Mouse (Mus musculus): Measurements from ENCODE around the gene Eno3. TPM values are rescaled to one million over a fixed set of nuclear protein-coding genes. Genes with fewer than 3 reads are reported as not detected.
A peak's percentile ranks its signal among the peaks of the same experiment; 100 is the strongest.

The Eno3 gene
- polyA plus RNA-seq, 1 experiment: 1,792 TPM

- Histone ChIP-seq H3K79me2 (ENCODE audit: control insufficient read depth, insufficient read depth) (peaks cover 28% of the 10 kb centered on the region), H3K4me3 (peak overlapping the region; percentile 96), H3K4me2 (ENCODE audit: low read depth) (peak overlapping the region; percentile 96), H3K27me3 (ENCODE audit: control insufficient read depth, insufficient read depth, insufficient read length) (no peaks in the 10 kb centered on the region), H3ac (ENCODE audit: control insufficient read depth, insufficient read length) (no peak overlapping the region), H3K36me3 (ENCODE audit: control insufficient read depth, insufficient read depth) (peaks cover 36% of the 10 kb centered on the region)
- TF ChIP-seq SRF (IDR thresholded peaks at IDR 0.05; ENCODE audit: control insufficient read depth, insufficient read length, low read depth): no peak
- no peak for TF ChIP-seq USF1 (IDR thresholded peaks at IDR 0.05; ENCODE audit: low read depth)
- TF ChIP-seq REST (IDR thresholded peaks at IDR 0.05; ENCODE audit: insufficient read depth, insufficient read length): no peak
- TF ChIP-seq POLR2AphosphoS2 (IDR thresholded peaks at IDR 0.05; ENCODE audit: insufficient read length, low read depth): no peak
- TF ChIP-seq MAX (IDR thresholded peaks at IDR 0.05; ENCODE audit: low read depth): no peak
- no peak for TF ChIP-seq MYOG (IDR thresholded peaks at IDR 0.05; ENCODE audit: control insufficient read depth in 1 of 3, insufficient read depth in 1 of 3, insufficient read length in 2 of 3, low read depth in 2 of 3)
- TF ChIP-seq MYOD1 (IDR thresholded peaks at IDR 0.05; ENCODE audit: control insufficient read depth in 1 of 3, insufficient read length in 2 of 3, low read depth in 2 of 3): no peak
- no peak for TF ChIP-seq E2F4 (IDR thresholded peaks at IDR 0.05; ENCODE audit: insufficient read depth)
- no peak for TF ChIP-seq CEBPB (IDR thresholded peaks at IDR 0.05; ENCODE audit: insufficient read depth, poor library complexity, severe bottlenecking)
- TF ChIP-seq TCF12 (IDR thresholded peaks at IDR 0.05; ENCODE audit: insufficient read depth, poor library complexity, severe bottlenecking): no peak
- TF ChIP-seq TCF3 (IDR thresholded peaks at IDR 0.05; ENCODE audit: insufficient read length, low read depth): no peak
- no peak for TF ChIP-seq POLR2A (IDR thresholded peaks at IDR 0.05; ENCODE audit: insufficient read length, low read depth)
These were observed 45.2 kb downstream of the Eno3 start for GRCm38 (mm10) chr11:70701984-70702733.

DNA sequence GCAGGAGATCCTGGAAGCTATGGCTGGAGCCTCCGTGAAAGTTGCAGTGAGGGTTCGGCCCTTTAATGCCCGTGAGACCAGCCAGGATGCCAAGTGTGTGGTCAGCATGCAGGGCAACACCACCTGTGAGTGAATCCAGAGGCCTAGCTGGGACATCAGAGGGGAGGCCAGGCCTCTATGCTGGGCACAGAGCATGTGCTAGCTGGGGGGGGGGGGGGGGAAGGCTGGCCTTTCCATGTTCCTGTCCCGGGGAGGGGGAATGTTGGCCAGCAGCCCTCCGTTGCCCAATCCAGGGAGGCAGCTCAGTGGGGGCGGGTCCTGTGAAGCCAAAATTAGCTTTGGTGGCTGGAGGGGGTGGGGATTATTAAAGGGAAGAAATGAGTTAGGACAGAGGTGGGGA, 45.8 kb downstream of the Eno3 start:
- Histone ChIP-seq H3K36me3 (ENCODE audit: control insufficient read depth, insufficient read depth) (peaks cover 42% of the 10 kb centered on the region), H3K27me3 (ENCODE audit: control insufficient read depth, insufficient read depth, insufficient read length) (no peaks in the 10 kb centered on the region), H3ac (ENCODE audit: control insufficient read depth, insufficient read length) (no peak overlapping the region), H3K4me3 (no peak overlapping the region), H3K4me2 (ENCODE audit: low read depth) (peak overlapping the region; percentile 96), H3K79me2 (ENCODE audit: control insufficient read depth, insufficient read depth) (peaks cover 28% of the 10 kb centered on the region)
- TF ChIP-seq POLR2A (IDR thresholded peaks at IDR 0.05; ENCODE audit: insufficient read length, low read depth) (no peak), SRF (IDR thresholded peaks at IDR 0.05; ENCODE audit: control insufficient read depth, insufficient read length, low read depth) (no peak), E2F4 (IDR thresholded peaks at IDR 0.05; ENCODE audit: insufficient read depth) (no peak), MYOD1 (IDR thresholded peaks at IDR 0.05; ENCODE audit: control insufficient read depth in 1 of 3, insufficient read length in 2 of 3, low read depth in 2 of 3) (peak in 1 of 3 experiments; percentile 33), TCF3 (IDR thresholded peaks at IDR 0.05; ENCODE audit: insufficient read length, low read depth) (no peak), REST (IDR thresholded peaks at IDR 0.05; ENCODE audit: insufficient read depth, insufficient read length) (no peak), CEBPB (IDR thresholded peaks at IDR 0.05; ENCODE audit: insufficient read depth, poor library complexity, severe bottlenecking) (no peak)

GRCm38 (mm10) chr11:70706127-70706526, 49.1 kb downstream of the Eno3 start:
- no peak overlapping the region for H3ac ChIP-seq (ENCODE audit: control insufficient read depth, insufficient read length)
- no peaks in the 10 kb centered on the region for H3K27me3 ChIP-seq (ENCODE audit: control insufficient read depth, insufficient read depth, insufficient read length)
- H3K4me2 ChIP-seq (ENCODE audit: low read depth): no peak overlapping the region
- peaks cover 23% of the 10 kb centered on the region for H3K79me2 ChIP-seq (ENCODE audit: control insufficient read depth, insufficient read depth)
- peaks cover 64% of the 10 kb centered on the region for H3K36me3 ChIP-seq (ENCODE audit: control insufficient read depth, insufficient read depth)
- H3K4me3 ChIP-seq: no peak overlapping the region
- TF ChIP-seq POLR2AphosphoS2 (IDR thresholded peaks at IDR 0.05; ENCODE audit: insufficient read length, low read depth): no peak
- TF ChIP-seq MYOD1 (IDR thresholded peaks at IDR 0.05; ENCODE audit: control insufficient read depth in 1 of 3, insufficient read length in 2 of 3, low read depth in 2 of 3): no peak
- no peak for TF ChIP-seq SRF (IDR thresholded peaks at IDR 0.05; ENCODE audit: control insufficient read depth, insufficient read length, low read depth)
- no peak for TF ChIP-seq POLR2A (IDR thresholded peaks at IDR 0.05; ENCODE audit: insufficient read length, low read depth)
- no peak for TF ChIP-seq E2F4 (IDR thresholded peaks at IDR 0.05; ENCODE audit: insufficient read depth)
- no peak for TF ChIP-seq MAX (IDR thresholded peaks at IDR 0.05; ENCODE audit: low read depth)
- no peak for TF ChIP-seq REST (IDR thresholded peaks at IDR 0.05; ENCODE audit: insufficient read depth, insufficient read length)
- no peak for TF ChIP-seq TCF3 (IDR thresholded peaks at IDR 0.05; ENCODE audit: insufficient read length, low read depth)

DNA sequence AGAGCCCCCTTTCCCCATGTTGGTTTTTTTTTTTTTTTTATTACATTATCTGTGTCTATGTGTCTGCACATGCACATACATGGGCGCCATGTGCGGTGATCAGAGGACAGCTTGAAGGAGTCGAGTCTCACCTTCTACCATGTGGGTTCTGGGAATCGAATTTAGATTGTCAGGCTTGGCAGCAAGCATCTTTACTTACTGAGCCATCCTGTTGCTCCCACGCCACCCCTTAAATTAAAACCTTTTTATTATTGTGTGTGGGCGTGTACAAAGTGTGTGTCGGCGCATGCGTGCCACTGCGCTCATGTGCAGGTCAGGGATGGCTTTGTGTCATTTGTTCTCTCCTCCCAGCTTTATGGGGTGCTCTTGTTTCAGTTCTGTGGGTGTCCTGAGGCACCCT, 54.0 kb downstream of the Eno3 start:
- no peak for TF ChIP-seq POLR2AphosphoS2 (IDR thresholded peaks at IDR 0.05; ENCODE audit: insufficient read length, low read depth)
- no peak for TF ChIP-seq TCF12 (IDR thresholded peaks at IDR 0.05; ENCODE audit: insufficient read depth, poor library complexity, severe bottlenecking)
- TF ChIP-seq MYOD1 (IDR thresholded peaks at IDR 0.05; ENCODE audit: control insufficient read depth in 1 of 3, insufficient read length in 2 of 3, low read depth in 2 of 3): no peak
- Histone ChIP-seq H3K27me3 (ENCODE audit: control insufficient read depth, insufficient read depth, insufficient read length) (no peaks in the 10 kb centered on the region), H3K79me2 (ENCODE audit: control insufficient read depth, insufficient read depth) (no peaks in the 10 kb centered on the region), H3K4me3 (no peak overlapping the region), H3K4me2 (ENCODE audit: low read depth) (no peak overlapping the region), H3K36me3 (ENCODE audit: control insufficient read depth, insufficient read depth) (peaks cover 54% of the 10 kb centered on the region), H3ac (ENCODE audit: control insufficient read depth, insufficient read length) (no peak overlapping the region)

Other genes starting within 250 kb of the Eno3 start
- gene Pelp1, start 247.2 kb upstream of the Eno3 start, polyA plus RNA-seq (2012; fragmentation: generic; extraction: Trizol): 26.5 TPM
- 20.1 TPM for gene Arrb2, start 224.6 kb upstream of the Eno3 start, polyA plus RNA-seq (2012; fragmentation: generic; extraction: Trizol)
- gene Med11, start 205.3 kb upstream of the Eno3 start, polyA plus RNA-seq (2012; fragmentation: generic; extraction: Trizol): 29.6 TPM
- gene Zmynd15, start 197.8 kb upstream of the Eno3 start, polyA plus RNA-seq (2012; fragmentation: generic; extraction: Trizol): not detected
- gene Cxcl16, start 197.2 kb upstream of the Eno3 start, polyA plus RNA-seq (2012; fragmentation: generic; extraction: Trizol): 0.08 TPM
- not detected for gene Tm4sf5, start 152.0 kb upstream of the Eno3 start, polyA plus RNA-seq (2012; fragmentation: generic; extraction: Trizol)
- not detected for gene Vmo1, start 142.6 kb upstream of the Eno3 start, polyA plus RNA-seq (2012; fragmentation: generic; extraction: Trizol)
- not detected for gene Gltpd2, start 138.0 kb upstream of the Eno3 start, polyA plus RNA-seq (2012; fragmentation: generic; extraction: Trizol)
- 575 TPM for gene Psmb6, start 131.8 kb upstream of the Eno3 start, polyA plus RNA-seq (2012; fragmentation: generic; extraction: Trizol)
- not detected for gene Gm40193, start 124.3 kb upstream of the Eno3 start, polyA plus RNA-seq (2012; fragmentation: generic; extraction: Trizol)
- gene Pld2, start 117.1 kb upstream of the Eno3 start, polyA plus RNA-seq (2012; fragmentation: generic; extraction: Trizol): 10.2 TPM
- gene Mink1, start 94.3 kb upstream of the Eno3 start, polyA plus RNA-seq (2012; fragmentation: generic; extraction: Trizol): 34.4 TPM
- 0.10 TPM for gene 4930544D05Rik, start 41.4 kb upstream of the Eno3 start, polyA plus RNA-seq (2012; fragmentation: generic; extraction: Trizol)
- 5.3 TPM for gene Chrne, start 38.0 kb upstream of the Eno3 start, polyA plus RNA-seq (2012; fragmentation: generic; extraction: Trizol)
- gene Gp1ba, start 18.1 kb upstream of the Eno3 start, polyA plus RNA-seq (2012; fragmentation: generic; extraction: Trizol): 0.22 TPM
- 16.7 TPM for gene Rnf167, start 10.0 kb upstream of the Eno3 start, polyA plus RNA-seq (2012; fragmentation: generic; extraction: Trizol)
- gene Slc25a11, start 9.7 kb upstream of the Eno3 start, polyA plus RNA-seq (2012; fragmentation: generic; extraction: Trizol): 165 TPM
- gene Pfn1, start 2.6 kb upstream of the Eno3 start, polyA plus RNA-seq (2012; fragmentation: generic; extraction: Trizol): 2,636 TPM
- 52.4 TPM for gene Spag7, start 12.2 kb downstream of the Eno3 start, polyA plus RNA-seq (2012; fragmentation: generic; extraction: Trizol)
- gene Camta2, start 30.9 kb downstream of the Eno3 start, polyA plus RNA-seq (2012; fragmentation: generic; extraction: Trizol): 11.9 TPM
- gene Inca1, start 43.0 kb downstream of the Eno3 start, polyA plus RNA-seq (2012; fragmentation: generic; extraction: Trizol): 1.1 TPM
- 96.3 TPM for gene Kif1c, start 43.3 kb downstream of the Eno3 start, polyA plus RNA-seq (2012; fragmentation: generic; extraction: Trizol)
- 2.7 TPM for gene Zfp3, start 107.0 kb downstream of the Eno3 start, polyA plus RNA-seq (2012; fragmentation: generic; extraction: Trizol)
- 0.10 TPM for gene Scimp, start 155.4 kb downstream of the Eno3 start, polyA plus RNA-seq (2012; fragmentation: generic; extraction: Trizol)
- 16.1 TPM for gene Rabep1, start 187.6 kb downstream of the Eno3 start, polyA plus RNA-seq (2012; fragmentation: generic; extraction: Trizol)

Measured in myocyte (in vitro differentiated cells).